Mouse (Mus musculus) CH12.LX (cell line): ENCODE measurements around the gene Gm10491.
A peak's percentile ranks its signal among the peaks of the same experiment; 100 is the strongest.

Experiments used
- CTCF ChIP-seq, 2 experiments: IDR thresholded peaks in 1 of 2; conservative IDR thresholded peaks in 1 of 2; 2 replicates each; pipeline ENCODE4 v1.5.1; 2011 to 2012; ENCODE audit warnings: low read depth in 2 of 2, low read length in 2 of 2, improper control_type of control experiment in 1 of 2, inconsistent platforms in 1 of 2, mild to moderate bottlenecking in 1 of 2, moderate library complexity in 1 of 2
- GABPA ChIP-seq: IDR thresholded peaks from 2 replicates; pipeline ENCODE4 v1.6.1; 2012; ENCODE audit warnings: low read depth, low read length, improper control_type of control experiment, inconsistent platforms; ENCODE audit not compliant: insufficient replicate concordance
- MYC ChIP-seq: IDR thresholded peaks from 2 replicates; pipeline ENCODE4 v1.6.1; 2011; ENCODE audit warnings: low read depth, mild to moderate bottlenecking, improper control_type of control experiment, low read length
- POLR2A ChIP-seq: IDR thresholded peaks from 2 replicates; pipeline ENCODE4 v1.6.1; 2011; ENCODE audit warnings: low read depth, mild to moderate bottlenecking, improper control_type of control experiment, low read length

DNA sequence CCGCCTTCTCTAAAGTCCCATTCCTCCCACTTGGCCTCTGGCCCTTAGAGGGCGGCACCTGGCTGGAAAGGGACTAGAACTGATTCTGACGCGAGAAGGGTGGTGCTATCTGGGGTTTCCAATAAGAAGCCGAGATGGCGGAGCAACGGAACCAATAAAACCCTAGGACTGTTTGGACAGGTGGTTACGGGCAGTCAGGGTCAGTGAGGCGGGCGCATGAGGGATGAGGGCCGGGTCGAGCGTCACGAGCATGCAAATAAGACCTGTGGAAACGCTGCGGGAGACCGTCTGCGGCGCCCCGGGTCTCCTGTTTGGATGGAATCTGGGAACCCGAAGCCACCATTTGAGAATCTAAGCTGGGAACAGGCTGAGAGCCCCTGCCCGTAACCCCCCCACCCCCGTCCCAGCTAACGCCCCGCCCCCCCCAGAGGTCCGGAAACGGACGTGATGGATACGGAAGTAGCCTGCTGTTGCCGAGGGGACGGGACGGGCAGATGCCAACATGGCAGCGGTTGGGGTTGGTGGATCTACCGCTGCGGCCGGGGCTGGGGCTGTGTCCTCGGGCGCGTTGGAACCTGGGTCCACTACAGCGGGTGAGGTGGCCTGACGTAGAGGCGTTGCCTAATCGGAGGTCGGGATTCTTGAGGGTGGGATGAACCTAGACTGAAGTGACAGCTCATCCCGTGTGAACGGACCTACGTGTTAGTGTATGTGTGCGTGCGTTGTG, 23.6 kb downstream of the Gm10491 start, which contains the start of gene Slc35a2:
- TF ChIP-seq CTCF (conservative IDR thresholded peaks at IDR 0.05 in 1 of 2, IDR thresholded peaks at IDR 0.05 in 1 of 2; ENCODE audit: low read depth in 2 of 2, low read length in 2 of 2) (peak in 1 of 2 experiments; percentile 26; a peak in 1 of 4 replicates), GABPA (no peak), MYC (no peak), POLR2A (peak; percentile 67)
